Mouse (Mus musculus) kidney, postnatal 0 days (tissue): ENCODE data around the gene Slc24a4. TPM values are rescaled to one million over a fixed set of nuclear protein-coding genes. Genes with fewer than 3 reads are reported as not detected.

ENCODE experiments used
- ATAC-seq: fragments of 200-750 bp; cut with Nextera tagmentation; replicated peaks from 2 replicates; pipeline ENCODE4 v1.8.0; 2017; ENCODE audit warnings: low read depth, moderate number of reproducible peaks, moderate TSS enrichment, moderate library complexity; ENCODE audit not compliant: low FRiP score
- DNase-seq: peaks from one replicate; pipeline ENCODE4 v3.0.0-alpha.2; 2016; ENCODE audit warnings: low spot score
- H3K27ac ChIP-seq: fragments of 300-500 bp; sonication (generic); 2 replicates; pipeline ENCODE4 v1.5.1; 2014; ENCODE audit warnings: mild to moderate bottlenecking
- H3K27me3 ChIP-seq: fragments of 300-500 bp; sonication (generic); 2 replicates; pipeline ENCODE4 v1.6.1; 2014; ENCODE audit warnings: low read length, mixed read lengths; ENCODE audit not compliant: insufficient read depth
- H3K36me3 ChIP-seq: fragments of 300-500 bp; sonication (generic); 2 replicates; pipeline ENCODE4 v1.6.1; 2014; ENCODE audit warnings: low read length, mixed read lengths; ENCODE audit not compliant: insufficient read depth
- H3K4me1 ChIP-seq: fragments of 300-500 bp; sonication (generic); replicated peaks from 2 replicates; pipeline ENCODE4 v1.6.1; 2014; ENCODE audit warnings: antibody characterized with exemption, low read length, mixed read lengths; ENCODE audit not compliant: insufficient read depth
- H3K4me2 ChIP-seq: fragments of 300-500 bp; sonication (generic); 2 replicates; pipeline ENCODE4 v1.6.1; 2014; ENCODE audit warnings: mild to moderate bottlenecking, low read length, moderate library complexity, mixed read lengths
- H3K4me3 ChIP-seq: fragments of 300-500 bp; sonication (generic); replicated peaks from 2 replicates; pipeline ENCODE4 v1.5.1; 2014; ENCODE audit warnings: low read depth, low read length
- H3K9ac ChIP-seq: fragments of 300-500 bp; sonication (generic); 2 replicates; pipeline ENCODE4 v1.6.1; 2014; ENCODE audit warnings: low read depth, low read length
- H3K9me3 ChIP-seq: fragments of 300-500 bp; sonication (generic); replicated peaks from 2 replicates; pipeline ENCODE4 v1.6.1; 2016; ENCODE audit warnings: low read length, inconsistent platforms, mixed read lengths
- CTCF ChIP-seq: IDR thresholded peaks from 2 replicates; pipeline ENCODE4 v1.5.1; 2016; ENCODE audit warnings: antibody characterized with exemption, low read depth, mild to moderate bottlenecking, moderate library complexity
- WGBS: fragments of 180-500 bp; shearing (Covaris S2); extraction: QIAGEN DNeasy Blood & Tissue Kit; methylation state at CpG from one replicate; pipeline ENCODE4 v1.1.7; 2014; 5-methylcytosine and 5-hydroxymethylcytosine counted together
- polyA plus RNA-seq: library from polyadenylated mRNA; unstranded; fragments of >200 nt; fragmentation: Nextera tagmentation; extraction: Ambion mirVana; gene quantifications from 2 replicates; pipeline ENCODE4 v1.2.1, GENCODE M21; 2015

The Slc24a4 gene
- polyA plus RNA-seq, 1 experiment from 2014 or later, result not detected

GRCm38 (mm10) chr12:102290662-102291061 lies 162.1 kb downstream of the Slc24a4 start:
- no peak overlapping the region for H3K27ac ChIP-seq

GRCm38 (mm10) chr12:102291686-102292085 lies 163.2 kb downstream of the Slc24a4 start:
- Histone ChIP-seq H3K4me2 (no peak overlapping the region), H3K9me3 (no peaks in the 10 kb centered on the region), H3K4me1 (peaks cover 26% of the 10 kb centered on the region), H3K27ac (peak overlapping the region; percentile 42; the same call in 1 of the 2 replicates), H3K27me3 (no peaks in the 10 kb centered on the region), H3K36me3 (no peaks in the 10 kb centered on the region), H3K4me3 (no peak overlapping the region), H3K9ac (no peak overlapping the region)
- WGBS, result 11% methylated on average over 6 of the region's 6 CpGs
- peak; percentile 74 for DNase-seq
- peak; percentile 66 for ATAC-seq
- no peak for TF ChIP-seq CTCF

More at GRCm38 (mm10) chr12:102290662-102291061, 162.1 kb downstream of the Slc24a4 start:
- WGBS, result 91% methylated on average over 2 of the region's 2 CpGs
- Histone ChIP-seq H3K4me2 (no peak overlapping the region), H3K36me3 (no peaks in the 10 kb centered on the region), H3K27me3 (no peaks in the 10 kb centered on the region), H3K4me1 (peaks cover 34% of the 10 kb centered on the region), H3K9me3 (no peaks in the 10 kb centered on the region), H3K4me3 (no peak overlapping the region), H3K9ac (no peak overlapping the region)
- DNase-seq (no peak), ATAC-seq (no peak)
- no peak for TF ChIP-seq CTCF

- Histone ChIP-seq H3K36me3 (no peaks in the 10 kb centered on the region), H3K27me3 (no peaks in the 10 kb centered on the region), H3K9me3 (no peaks in the 10 kb centered on the region), H3K4me2 (no peak overlapping the region), H3K27ac (no peak overlapping the region; the same call in 1 of the 2 replicates), H3K4me3 (no peak overlapping the region), H3K4me1 (peaks cover 18% of the 10 kb centered on the region), H3K9ac (no peak overlapping the region)
- ATAC-seq (no peak), DNase-seq (no peak)
- 74% methylated on average over 7 of the region's 7 CpGs for WGBS
- TF ChIP-seq CTCF, result no peak
These were observed 164.1 kb downstream of the Slc24a4 start for GRCm38 (mm10) chr12:102292501-102293215.

- Histone ChIP-seq H3K27me3 (no peaks in the 10 kb centered on the region), H3K4me1 (peaks cover 11% of the 10 kb centered on the region; the same call in 1 of the 2 replicates), H3K9ac (no peak overlapping the region), H3K27ac (no peak overlapping the region), H3K4me3 (no peak overlapping the region), H3K4me2 (no peak overlapping the region), H3K9me3 (no peaks in the 10 kb centered on the region), H3K36me3 (no peaks in the 10 kb centered on the region)
- TF ChIP-seq CTCF, result no peak
- DNase-seq, result no peak
- no peak for ATAC-seq
- WGBS, result 80% methylated on average over 5 of the region's 5 CpGs
These were observed 166.1 kb downstream of the Slc24a4 start for GRCm38 (mm10) chr12:102294634-102295033.

- no peak for ATAC-seq
- Histone ChIP-seq H3K4me1 (peaks cover 11% of the 10 kb centered on the region; the same call in 1 of the 2 replicates), H3K4me2 (no peak overlapping the region), H3K27me3 (no peaks in the 10 kb centered on the region), H3K36me3 (no peaks in the 10 kb centered on the region), H3K4me3 (no peak overlapping the region), H3K9ac (no peak overlapping the region), H3K27ac (no peak overlapping the region), H3K9me3 (no peaks in the 10 kb centered on the region)
- whole genome bisulfite sequencing, result 46% methylated on average over 7 of the region's 7 CpGs
- no peak for TF ChIP-seq CTCF
- DNase-seq, result no peak
These were observed 166.7 kb downstream of the Slc24a4 start for GRCm38 (mm10) chr12:102295230-102295629.

- DNase-seq, result no peak
- no peak for TF ChIP-seq CTCF
- H3K4me3 ChIP-seq, result no peak overlapping the region
These were observed 167.1 kb downstream of the Slc24a4 start for GRCm38 (mm10) chr12:102295662-102296061.

GRCm38 (mm10) chr12:102296361-102296760 lies 167.8 kb downstream of the Slc24a4 start:
- Histone ChIP-seq H3K27me3 (no peaks in the 10 kb centered on the region), H3K9me3 (no peaks in the 10 kb centered on the region), H3K4me2 (no peak overlapping the region), H3K4me1 (peaks cover 11% of the 10 kb centered on the region; the same call in 1 of the 2 replicates), H3K9ac (no peak overlapping the region), H3K27ac (no peak overlapping the region), H3K36me3 (no peaks in the 10 kb centered on the region), H3K4me3 (no peak overlapping the region)
- ATAC-seq, result no peak
- no peak for DNase-seq
- TF ChIP-seq CTCF, result no peak
- 83% methylated on average over 1 of the region's 1 CpGs for WGBS

More at GRCm38 (mm10) chr12:102295662-102296061, 167.1 kb downstream of the Slc24a4 start:
- WGBS, result 86% methylated on average over 8 of the region's 8 CpGs
- peaks cover 11% of the 10 kb centered on the region; the same call in 1 of the 2 replicates for H3K4me1 ChIP-seq
- H3K4me2 ChIP-seq, result no peak overlapping the region
- no peak overlapping the region for H3K9ac ChIP-seq
- H3K27ac ChIP-seq, result no peak overlapping the region
- no peaks in the 10 kb centered on the region for H3K9me3 ChIP-seq
- H3K27me3 ChIP-seq, result no peaks in the 10 kb centered on the region
- H3K36me3 ChIP-seq, result no peaks in the 10 kb centered on the region
- ATAC-seq, result no peak
